Mouse (Mus musculus): ENCODE results near the gene Dnmbp. TPM values are rescaled to one million over a fixed set of nuclear protein-coding genes. Genes with fewer than 3 reads are reported as not detected.

Gene Dnmbp
- total and polyA plus RNA-seq, 3 experiments = 5.4 to 9.4 TPM; not detected in 1

DNA sequence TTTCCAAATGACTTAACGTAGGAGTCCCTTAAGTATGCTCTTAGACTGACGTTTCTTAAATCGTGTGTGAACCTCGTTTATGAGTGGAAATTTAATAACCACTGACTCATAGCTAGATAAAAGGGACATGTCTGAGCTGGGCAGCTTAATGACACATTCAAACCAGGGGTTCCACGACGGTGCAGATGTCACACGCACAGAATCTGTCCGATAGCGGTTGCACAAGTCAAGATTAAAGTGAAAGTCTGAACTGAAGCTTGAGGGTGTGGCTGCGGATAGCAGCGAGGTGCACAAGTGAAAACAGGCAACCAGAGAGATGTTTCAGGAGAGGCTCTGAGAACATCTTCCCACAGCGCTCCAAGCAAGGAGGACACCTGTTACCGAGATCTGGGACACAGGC lies 18.6 kb downstream of the Dnmbp start:
- no peak overlapping the region for H3K4me3 ChIP-seq (ENCODE audit: control insufficient read depth in 1 of 2, insufficient read depth in 1 of 2, low read depth in 2 of 2, low read length in 2 of 2)
- peaks cover 2 to 8% of the 10 kb centered on the region in 2 experiments; a peak in 2 of 4 replicates for H3K4me1 ChIP-seq (ENCODE audit: control insufficient read depth in 1 of 2, insufficient read depth in 2 of 2, low read length in 2 of 2)
- TF ChIP-seq MAZ (IDR thresholded peaks at IDR 0.05; ENCODE audit: low read depth, low read length) = no peak
- TF ChIP-seq ELF1 (IDR thresholded peaks at IDR 0.05; ENCODE audit: low read depth, low read length) = no peak
- TF ChIP-seq USF2 (IDR thresholded peaks at IDR 0.05; ENCODE audit: borderline replicate concordance in 1 of 2, insufficient read depth in 1 of 2, low read depth in 1 of 2, low read length in 2 of 2) = no peak
- no peak for TF ChIP-seq CHD2 (IDR thresholded peaks at IDR 0.05; ENCODE audit: low read length)
- no peak for TF ChIP-seq ZMIZ1 (IDR thresholded peaks at IDR 0.05; ENCODE audit: low read depth, low read length)
- no peak for TF ChIP-seq ETS1 (IDR thresholded peaks at IDR 0.05; ENCODE audit: low read depth, low read length)

DNA sequence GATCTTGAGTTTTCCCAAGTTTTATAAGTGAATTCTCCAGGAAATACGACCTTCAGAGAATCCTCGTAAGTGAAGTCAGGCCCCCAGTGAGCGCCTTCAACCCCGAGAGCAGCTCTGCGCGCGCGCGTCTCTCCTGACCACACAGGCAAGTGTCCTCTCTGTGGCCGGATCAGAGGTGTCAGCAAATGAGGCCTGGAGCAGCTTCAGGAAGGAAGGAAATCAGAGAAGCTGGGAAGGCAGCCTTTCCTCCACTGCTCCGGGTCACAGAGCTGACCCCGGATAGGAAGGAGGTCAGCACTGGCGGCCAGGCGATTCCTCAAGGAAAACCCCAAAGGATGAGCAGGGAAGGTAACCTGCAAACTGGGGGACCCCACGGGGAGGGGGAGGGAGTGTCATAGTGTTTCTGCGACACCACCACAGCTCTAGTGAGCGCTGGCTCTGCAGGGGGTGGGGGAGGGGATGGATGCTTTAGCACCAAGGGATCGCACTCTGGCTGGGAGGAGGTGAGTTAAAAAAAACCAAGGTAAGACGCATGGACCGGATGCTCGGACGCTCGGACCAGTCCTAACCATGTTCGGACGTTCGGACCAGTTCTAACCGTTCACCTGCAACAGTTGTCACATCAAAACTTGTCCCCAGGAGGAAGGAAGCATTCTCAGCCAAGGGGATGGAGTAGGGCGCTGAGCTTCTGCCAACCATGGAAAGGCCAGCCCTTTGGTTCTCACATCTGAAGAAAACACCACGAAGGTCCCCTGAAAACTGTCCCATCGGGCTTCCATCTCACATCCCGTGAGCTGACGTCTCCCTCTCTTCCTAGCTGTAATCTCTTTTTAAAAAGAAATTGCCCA lies 19.3 kb downstream of the Dnmbp start:
- DNase-seq (ENCODE audit: low read depth, low spot score) = no peak
- Histone ChIP-seq H3K9ac (ENCODE audit: control insufficient read depth, low read depth, low read length, poor library complexity, severe bottlenecking) (no peak overlapping the region), H3K4me3 (ENCODE audit: control insufficient read depth in 1 of 2, insufficient read depth in 1 of 2, low read depth in 2 of 2, low read length in 2 of 2) (no peak overlapping the region)

More for the DNA sequence above, 18.6 kb downstream of the Dnmbp start:
- Histone ChIP-seq H3K27me3 (ENCODE audit: control insufficient read depth in 1 of 2, insufficient read depth in 2 of 2, low read length in 2 of 2) (no peaks in the 10 kb centered on the region), H3K9me3 (replicated peaks; ENCODE audit: insufficient read depth, low read length) (no peaks in the 10 kb centered on the region), H3K27ac (ENCODE audit: control insufficient read depth, low read depth, low read length) (no peak overlapping the region), H3K79me2 (ENCODE audit: control insufficient read depth, insufficient read depth, low read length, poor library complexity) (no peaks in the 10 kb centered on the region), H3K9ac (ENCODE audit: control insufficient read depth, low read depth, low read length, poor library complexity, severe bottlenecking) (no peak overlapping the region), H3K36me3 (ENCODE audit: control insufficient read depth in 1 of 2, insufficient read depth in 2 of 2, low read length in 2 of 2) (no peaks in the 10 kb centered on the region)
- no peak for DNase-seq (ENCODE audit: low read depth, low spot score)

DNA sequence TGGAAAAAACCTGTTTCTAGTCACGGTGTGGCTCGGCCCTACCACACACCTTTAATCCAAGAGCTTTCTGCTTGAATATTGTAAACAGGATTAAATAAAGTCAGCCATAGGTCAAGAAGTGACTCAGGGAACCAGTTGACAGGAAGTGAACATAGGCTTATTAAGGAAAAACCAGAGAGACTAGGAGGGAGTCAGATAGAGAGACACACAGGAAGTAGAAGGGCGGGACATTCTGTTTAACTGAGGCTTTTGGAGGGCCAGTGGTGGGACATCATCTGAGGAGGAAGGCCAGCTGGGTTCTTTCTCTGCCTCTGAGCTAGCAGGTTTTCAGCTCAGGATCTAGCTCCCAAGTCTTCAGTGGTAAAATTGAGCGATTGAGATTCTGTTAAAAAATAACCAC lies 20.1 kb downstream of the Dnmbp start:
- Histone ChIP-seq H3K9ac (ENCODE audit: control insufficient read depth, low read depth, low read length, poor library complexity, severe bottlenecking) (no peak overlapping the region), H3K4me3 (ENCODE audit: control insufficient read depth in 1 of 2, insufficient read depth in 1 of 2, low read depth in 2 of 2, low read length in 2 of 2) (no peak overlapping the region), H3K27me3 (ENCODE audit: control insufficient read depth in 1 of 2, insufficient read depth in 2 of 2, low read length in 2 of 2) (no peaks in the 10 kb centered on the region), H3K36me3 (ENCODE audit: control insufficient read depth in 1 of 2, insufficient read depth in 2 of 2, low read length in 2 of 2) (no peaks in the 10 kb centered on the region), H3K79me2 (ENCODE audit: control insufficient read depth, insufficient read depth, low read length, poor library complexity) (no peaks in the 10 kb centered on the region), H3K9me3 (replicated peaks; ENCODE audit: insufficient read depth, low read length) (no peaks in the 10 kb centered on the region), H3K4me1 (ENCODE audit: control insufficient read depth in 1 of 2, insufficient read depth in 2 of 2, low read length in 2 of 2) (0 out of 4 replicates have a peak, but pooled peaks cover 0 to 2% of the 10 kb centered on the region in 2 experiments), H3K27ac (ENCODE audit: control insufficient read depth, low read depth, low read length) (no peak overlapping the region)
- DNase-seq (ENCODE audit: low read depth, low spot score) = peak; percentile 60
- no peak for TF ChIP-seq SIN3A (IDR thresholded peaks at IDR 0.05; ENCODE audit: low read length)
- no peak for TF ChIP-seq TBP (IDR thresholded peaks at IDR 0.05; ENCODE audit: low read depth, low read length)
- TF ChIP-seq GATA1 (IDR thresholded peaks at IDR 0.05; ENCODE audit: low read depth, low read length) = no peak
- TF ChIP-seq HCFC1 (IDR thresholded peaks at IDR 0.05; ENCODE audit: low read depth, low read length) = peak; percentile 66
- TF ChIP-seq MAX (IDR thresholded peaks at IDR 0.05; ENCODE audit: low read length) = no peak
- TF ChIP-seq CHD2 (IDR thresholded peaks at IDR 0.05; ENCODE audit: low read length) = no peak
- TF ChIP-seq USF1 (IDR thresholded peaks at IDR 0.05; ENCODE audit: low read depth, low read length) = no peak
- TF ChIP-seq UBTF (IDR thresholded peaks at IDR 0.05; ENCODE audit: borderline replicate concordance, insufficient read depth, low read depth, low read length) = no peak
- no peak for TF ChIP-seq ETS1 (IDR thresholded peaks at IDR 0.05; ENCODE audit: low read depth, low read length)
- no peak for TF ChIP-seq MYC (IDR thresholded peaks at IDR 0.05; ENCODE audit: low read depth, low read length)
- TF ChIP-seq NELFE (IDR thresholded peaks at IDR 0.05; ENCODE audit: low read depth, low read length) = no peak
- no peak for TF ChIP-seq JUND (IDR thresholded peaks at IDR 0.05; ENCODE audit: low read depth, low read length)
- TF ChIP-seq POLR2AphosphoS2 (IDR thresholded peaks at IDR 0.05; ENCODE audit: low read length) = no peak
- TF ChIP-seq NRF1 (IDR thresholded peaks at IDR 0.05; ENCODE audit: insufficient read depth, low read depth, low read length, poor library complexity, severe bottlenecking) = no peak
- TF ChIP-seq ZKSCAN1 (IDR thresholded peaks at IDR 0.05; ENCODE audit: low read depth, low read length) = no peak
- TF ChIP-seq USF2 (IDR thresholded peaks at IDR 0.05; ENCODE audit: borderline replicate concordance in 1 of 2, insufficient read depth in 1 of 2, low read depth in 1 of 2, low read length in 2 of 2) = no peak

More for the DNA sequence above, 19.3 kb downstream of the Dnmbp start:
- no peaks in the 10 kb centered on the region for H3K27me3 ChIP-seq (ENCODE audit: control insufficient read depth in 1 of 2, insufficient read depth in 2 of 2, low read length in 2 of 2)
- no peak overlapping the region for H3K27ac ChIP-seq (ENCODE audit: control insufficient read depth, low read depth, low read length)
- H3K4me1 ChIP-seq (ENCODE audit: control insufficient read depth in 1 of 2, insufficient read depth in 2 of 2, low read length in 2 of 2) = peaks cover 2 to 4% of the 10 kb centered on the region in 2 experiments; a peak in 2 of 4 replicates
- TF ChIP-seq MAZ (IDR thresholded peaks at IDR 0.05; ENCODE audit: low read depth, low read length) (no peak), GABPA (IDR thresholded peaks at IDR 0.05; ENCODE audit: low read depth, low read length) (no peak), CHD1 (IDR thresholded peaks at IDR 0.05; ENCODE audit: low read depth, low read length) (no peak), ZMIZ1 (IDR thresholded peaks at IDR 0.05; ENCODE audit: low read depth, low read length) (no peak), CTCF (IDR thresholded peaks at IDR 0.05 in 2 of 3, conservative IDR thresholded peaks at IDR 0.05 in 1 of 3; ENCODE audit: control insufficient read depth in 1 of 3, insufficient read depth in 1 of 3, low read depth in 2 of 3, low read length in 3 of 3, poor library complexity in 1 of 3, severe bottlenecking in 1 of 3) (no peak), SMC3 (IDR thresholded peaks at IDR 0.05; ENCODE audit: low read depth, low read length) (no peak), USF2 (IDR thresholded peaks at IDR 0.05; ENCODE audit: borderline replicate concordance in 1 of 2, insufficient read depth in 1 of 2, low read depth in 1 of 2, low read length in 2 of 2) (no peak), SIN3A (IDR thresholded peaks at IDR 0.05; ENCODE audit: low read length) (no peak), ETS1 (IDR thresholded peaks at IDR 0.05; ENCODE audit: low read depth, low read length) (no peak), CHD2 (IDR thresholded peaks at IDR 0.05; ENCODE audit: low read length) (no peak), NRF1 (IDR thresholded peaks at IDR 0.05; ENCODE audit: insufficient read depth, low read depth, low read length, poor library complexity, severe bottlenecking) (no peak)
- no peaks in the 10 kb centered on the region for H3K9me3 ChIP-seq (replicated peaks; ENCODE audit: insufficient read depth, low read length)
- H3K36me3 ChIP-seq (ENCODE audit: control insufficient read depth in 1 of 2, insufficient read depth in 2 of 2, low read length in 2 of 2) = no peaks in the 10 kb centered on the region
- no peaks in the 10 kb centered on the region for H3K79me2 ChIP-seq (ENCODE audit: control insufficient read depth, insufficient read depth, low read length, poor library complexity)

Data from MEL (cell line).